Mouse (Mus musculus) hindbrain, embryonic 14.5 days (tissue): ENCODE measurements at regions not wholly inside any gene's neighbourhood (a gene's known extent, or its start where the extent isn't known, plus 50 kb on each side); places are given as distances from the start of the nearest gene placed in this dataset.

Source experiments
- ATAC-seq: fragments of 200-750 bp; cut with Nextera tagmentation; 2 replicates; pipeline ENCODE4 v1.8.0; 2017; ENCODE audit warnings: moderate number of reproducible peaks, mild to moderate bottlenecking, moderate TSS enrichment, moderate library complexity; ENCODE audit not compliant: low FRiP score
- DNase-seq: peaks from one replicate; pipeline ENCODE4 v3.0.0-alpha.2; 2015; ENCODE audit warnings: low spot score
- H3K27ac ChIP-seq: fragments of 300-500 bp; sonication (generic); 2 replicates; pipeline ENCODE4 v1.5.1; 2014; ENCODE audit warnings: mild to moderate bottlenecking, moderate library complexity
- H3K27me3 ChIP-seq: fragments of 300-500 bp; sonication (generic); 2 replicates; pipeline ENCODE4 v1.6.1; 2014; ENCODE audit warnings: mild to moderate bottlenecking, low read length, mixed read lengths; ENCODE audit not compliant: control insufficient read depth, insufficient read depth
- H3K36me3 ChIP-seq: fragments of 300-500 bp; sonication (generic); replicated peaks from 2 replicates; pipeline ENCODE4 v1.6.1; 2014; ENCODE audit not compliant: control insufficient read depth, insufficient read depth
- H3K4me1 ChIP-seq: fragments of 300-500 bp; sonication (generic); replicated peaks from 2 replicates; pipeline ENCODE4 v1.6.1; 2014; ENCODE audit warnings: antibody characterized with exemption, low read length, mixed read lengths; ENCODE audit not compliant: control insufficient read depth, insufficient read depth
- H3K4me2 ChIP-seq: fragments of 300-500 bp; sonication (generic); replicated peaks from 2 replicates; pipeline ENCODE4 v1.6.1; 2014; ENCODE audit warnings: mild to moderate bottlenecking, moderate library complexity
- H3K4me3 ChIP-seq: fragments of 300-500 bp; sonication (generic); replicated peaks from 2 replicates; pipeline ENCODE4 v1.5.1; 2014; ENCODE audit warnings: mild to moderate bottlenecking, low read length
- H3K9ac ChIP-seq: fragments of 300-500 bp; sonication (generic); 2 replicates; pipeline ENCODE4 v1.6.1; 2014
- H3K9me3 ChIP-seq: fragments of 300-500 bp; sonication (generic); 2 replicates; pipeline ENCODE4 v1.6.1; 2016; ENCODE audit warnings: low read length; ENCODE audit not compliant: control insufficient read depth
- WGBS: fragments of 180-500 bp; shearing (Covaris S2); extraction: QIAGEN DNeasy Blood & Tissue Kit; methylation state at CpG from one replicate; pipeline ENCODE4 v1.1.7; 2014; 5-methylcytosine and 5-hydroxymethylcytosine counted together

DNA sequence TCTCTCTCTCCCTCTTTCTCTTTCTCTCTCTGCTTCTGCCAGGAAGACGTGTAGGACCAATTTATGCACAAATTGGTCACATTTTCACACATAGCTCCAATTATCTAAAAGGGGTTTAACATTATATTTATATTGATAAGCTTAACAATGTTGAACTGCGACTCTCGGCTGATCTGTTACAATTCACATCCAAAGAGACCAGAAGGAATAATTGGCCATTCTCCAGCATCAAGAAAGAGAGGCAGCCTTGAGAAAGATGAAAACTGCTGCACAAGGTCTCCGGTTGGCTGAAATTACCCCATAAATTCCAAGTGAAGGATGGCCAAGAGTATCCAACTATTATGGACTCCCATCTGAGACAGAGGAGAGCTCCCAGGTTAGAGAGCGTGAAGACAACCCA lies 398.4 kb downstream of the Tshz3 start:
- WGBS, result 84% methylated on average over 5 of the region's 5 CpGs
- Histone ChIP-seq H3K4me1 (no peaks in the 10 kb centered on the region), H3K36me3 (no peaks in the 10 kb centered on the region), H3K27ac (no peak overlapping the region), H3K9ac (no peak overlapping the region), H3K9me3 (no peaks in the 10 kb centered on the region), H3K4me3 (no peak overlapping the region), H3K27me3 (no peaks in the 10 kb centered on the region), H3K4me2 (no peak overlapping the region)
- ATAC-seq (no peak), DNase-seq (no peak)

GRCm38 (mm10) chr7:37098950-37099349 lies 401.0 kb downstream of the Tshz3 start:
- no peaks in the 10 kb centered on the region for H3K9me3 ChIP-seq
- no peaks in the 10 kb centered on the region for H3K27me3 ChIP-seq
- DNase-seq, result no peak
- WGBS, result 12% methylated on average over 5 of the region's 5 CpGs
- peak; percentile 24; the same call in 1 of the 2 replicates for ATAC-seq
- H3K4me3 ChIP-seq, result no peak overlapping the region
- H3K36me3 ChIP-seq, result no peaks in the 10 kb centered on the region
- H3K9ac ChIP-seq, result no peak overlapping the region
- H3K27ac ChIP-seq, result no peak overlapping the region
- H3K4me1 ChIP-seq, result no peaks in the 10 kb centered on the region
- H3K4me2 ChIP-seq, result no peak overlapping the region

- Histone ChIP-seq H3K4me2 (no peak overlapping the region), H3K4me1 (no peaks in the 10 kb centered on the region), H3K27ac (no peak overlapping the region), H3K36me3 (no peaks in the 10 kb centered on the region), H3K27me3 (no peaks in the 10 kb centered on the region), H3K9me3 (no peaks in the 10 kb centered on the region), H3K9ac (no peak overlapping the region), H3K4me3 (no peak overlapping the region)
- DNase-seq, result no peak
- 77% methylated on average over 9 of the region's 9 CpGs for WGBS
- ATAC-seq, result no peak
These were observed 406.8 kb downstream of the Tshz3 start for GRCm38 (mm10) chr7:37104671-37105070.

DNA sequence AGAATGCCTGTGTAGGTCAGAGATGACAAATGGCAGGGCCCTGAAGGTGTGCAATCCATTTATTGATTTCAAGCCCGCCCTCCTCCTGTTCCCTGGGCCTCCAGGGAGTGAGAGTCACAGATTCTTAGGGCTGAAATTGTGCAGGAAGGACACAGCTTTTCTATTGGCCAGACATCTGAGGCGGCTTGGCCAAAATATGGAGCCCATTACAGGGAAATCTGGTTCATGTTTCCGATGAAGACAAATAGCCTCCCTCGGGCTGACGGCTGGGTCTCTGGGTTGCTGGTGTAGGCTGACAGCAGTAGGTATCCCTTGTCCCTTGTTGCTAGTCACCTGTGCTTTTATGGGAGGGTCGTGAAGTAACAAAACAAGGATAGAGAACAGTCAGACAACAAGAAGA lies 413.2 kb downstream of the Tshz3 start:
- H3K9me3 ChIP-seq, result no peaks in the 10 kb centered on the region
- no peaks in the 10 kb centered on the region for H3K27me3 ChIP-seq
- ATAC-seq (no peak), DNase-seq (no peak)
- no peaks in the 10 kb centered on the region for H3K36me3 ChIP-seq
- no peaks in the 10 kb centered on the region for H3K4me1 ChIP-seq
- H3K4me2 ChIP-seq, result no peak overlapping the region
- H3K9ac ChIP-seq, result no peak overlapping the region
- 76% methylated on average over 6 of the region's 6 CpGs for WGBS
- H3K4me3 ChIP-seq, result no peak overlapping the region
- no peak overlapping the region for H3K27ac ChIP-seq

GRCm38 (mm10) chr7:37120776-37121175 lies 422.9 kb downstream of the Tshz3 start:
- Histone ChIP-seq H3K4me1 (no peaks in the 10 kb centered on the region), H3K4me3 (no peak overlapping the region), H3K27ac (no peak overlapping the region), H3K9me3 (no peaks in the 10 kb centered on the region), H3K27me3 (no peaks in the 10 kb centered on the region), H3K4me2 (no peak overlapping the region), H3K36me3 (no peaks in the 10 kb centered on the region), H3K9ac (no peak overlapping the region)
- ATAC-seq (no peak), DNase-seq (no peak)
- WGBS, result 87% methylated on average over 4 of the region's 4 CpGs

- WGBS, result 90% methylated on average over 12 of the region's 12 CpGs
- Histone ChIP-seq H3K4me1 (no peaks in the 10 kb centered on the region), H3K4me2 (no peak overlapping the region), H3K9me3 (0 out of 2 replicates have a peak, but pooled peaks cover 3% of the 10 kb centered on the region), H3K27ac (no peak overlapping the region), H3K4me3 (no peak overlapping the region), H3K27me3 (no peaks in the 10 kb centered on the region), H3K36me3 (no peaks in the 10 kb centered on the region), H3K9ac (no peak overlapping the region)
- DNase-seq, result no peak
- no peak for ATAC-seq
These were observed 442.3 kb downstream of the Tshz3 start for GRCm38 (mm10) chr7:37140191-37140590.

DNA sequence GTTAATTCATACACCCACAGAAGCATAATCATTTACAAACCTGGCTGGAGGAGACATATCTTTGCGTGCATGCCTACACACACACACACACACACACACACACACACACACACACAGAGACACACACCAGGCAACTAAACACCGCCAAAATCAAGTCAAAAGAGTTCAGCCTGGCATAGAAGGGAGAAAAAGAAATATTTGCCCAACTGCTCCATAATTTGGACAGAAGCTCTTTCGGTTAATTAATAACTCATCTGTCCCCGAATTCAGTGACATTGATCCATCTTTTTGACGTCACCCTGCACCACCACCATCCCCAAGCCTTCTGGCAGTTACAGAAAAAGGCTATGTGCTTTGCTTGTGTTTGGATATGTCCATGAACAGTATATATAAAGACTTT lies 444.9 kb downstream of the Tshz3 start:
- H3K27me3 ChIP-seq, result no peaks in the 10 kb centered on the region
- H3K27ac ChIP-seq, result no peak overlapping the region
- H3K9ac ChIP-seq, result no peak overlapping the region
- no peaks in the 10 kb centered on the region for H3K36me3 ChIP-seq
- 0 out of 2 replicates have a peak, but pooled peaks cover 3% of the 10 kb centered on the region for H3K9me3 ChIP-seq
- DNase-seq (no peak), ATAC-seq (no peak)
- no peak overlapping the region for H3K4me3 ChIP-seq
- WGBS, result 78% methylated on average over 5 of the region's 5 CpGs
- H3K4me2 ChIP-seq, result no peak overlapping the region
- H3K4me1 ChIP-seq, result no peaks in the 10 kb centered on the region

DNA sequence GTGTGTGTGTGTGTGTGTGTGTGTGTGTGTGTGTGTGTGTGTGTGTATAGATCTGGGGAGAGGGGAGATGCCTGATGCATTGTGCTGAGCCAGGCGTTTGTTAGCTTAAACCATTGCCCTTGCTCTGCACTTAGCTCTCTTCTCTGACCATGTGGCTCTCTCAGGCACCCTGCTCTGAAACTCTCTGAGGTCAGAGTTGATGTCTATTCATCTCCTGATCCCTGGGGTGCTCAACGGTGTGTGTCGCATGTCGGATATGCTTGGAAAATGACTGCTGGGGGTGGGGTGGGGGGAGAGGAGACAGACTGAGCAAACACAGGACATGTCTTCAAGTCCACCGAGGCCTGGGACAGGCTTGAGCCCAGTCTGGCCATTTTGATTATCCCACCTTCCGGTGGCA lies 446.4 kb downstream of the Tshz3 start:
- Histone ChIP-seq H3K4me3 (no peak overlapping the region), H3K27ac (no peak overlapping the region), H3K36me3 (no peaks in the 10 kb centered on the region), H3K27me3 (no peaks in the 10 kb centered on the region), H3K4me1 (no peaks in the 10 kb centered on the region), H3K9me3 (0 out of 2 replicates have a peak, but pooled peaks cover 3% of the 10 kb centered on the region), H3K9ac (no peak overlapping the region), H3K4me2 (no peak overlapping the region)
- 20% methylated on average over 6 of the region's 6 CpGs for WGBS
- DNase-seq (no peak), ATAC-seq (no peak)

DNA sequence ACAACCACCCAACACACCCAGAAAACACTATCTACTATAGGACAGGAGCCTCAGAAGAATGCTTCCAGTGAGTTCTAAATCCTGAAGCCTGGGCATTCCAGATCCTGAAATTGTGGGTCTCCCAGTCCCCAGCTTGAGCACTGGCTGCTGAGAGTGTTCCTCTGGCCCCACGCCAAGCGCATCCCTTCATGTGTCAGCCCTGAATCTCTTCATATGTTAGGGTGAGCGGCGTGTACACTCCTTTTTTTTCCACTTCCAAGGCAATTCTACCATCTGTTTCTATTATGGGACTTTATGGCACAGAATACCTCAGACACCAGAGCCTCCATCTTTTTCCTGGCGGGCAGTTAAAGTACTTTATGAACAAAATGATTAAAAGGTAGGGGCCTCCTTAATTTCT lies 451.8 kb downstream of the Tshz3 start:
- no peaks in the 10 kb centered on the region for H3K36me3 ChIP-seq
- DNase-seq, result no peak
- WGBS, result 71% methylated on average over 5 of the region's 5 CpGs
- H3K27me3 ChIP-seq, result no peaks in the 10 kb centered on the region
- peak; percentile 48; the same call in 1 of the 2 replicates for ATAC-seq
- H3K4me1 ChIP-seq, result no peaks in the 10 kb centered on the region
- no peak overlapping the region for H3K4me3 ChIP-seq
- H3K27ac ChIP-seq, result no peak overlapping the region
- no peaks in the 10 kb centered on the region for H3K9me3 ChIP-seq
- H3K4me2 ChIP-seq, result no peak overlapping the region
- no peak overlapping the region for H3K9ac ChIP-seq

- no peak overlapping the region for H3K4me3 ChIP-seq
- no peaks in the 10 kb centered on the region for H3K4me1 ChIP-seq
- no peaks in the 10 kb centered on the region for H3K9me3 ChIP-seq
- no peak overlapping the region for H3K9ac ChIP-seq
- ATAC-seq (no peak), DNase-seq (no peak)
- no peak overlapping the region for H3K27ac ChIP-seq
- WGBS, result 61% methylated on average over 8 of the region's 8 CpGs
- H3K27me3 ChIP-seq, result no peaks in the 10 kb centered on the region
- no peaks in the 10 kb centered on the region for H3K36me3 ChIP-seq
- H3K4me2 ChIP-seq, result no peak overlapping the region
These were observed 461.9 kb downstream of the Tshz3 start for GRCm38 (mm10) chr7:37159801-37160200.
